Mouse (Mus musculus): Measurements from ENCODE around the gene Zmym3.
"Not testable (repeated sequence)": the region's sequence is repeated elsewhere in the genome, so short reads cannot be mapped to it uniquely, and the experiment has no call there.

The Zmym3 gene

GRCm38 (mm10) chrX:101376190-101376968 is 44.3 kb downstream of the Zmym3 start, which contains the start of gene Gjb1:
Gene Gjb1, plus strand, starts transcription at chrX:101376378.
- no peak for DNase-seq (ENCODE audit: low read depth)

DNA sequence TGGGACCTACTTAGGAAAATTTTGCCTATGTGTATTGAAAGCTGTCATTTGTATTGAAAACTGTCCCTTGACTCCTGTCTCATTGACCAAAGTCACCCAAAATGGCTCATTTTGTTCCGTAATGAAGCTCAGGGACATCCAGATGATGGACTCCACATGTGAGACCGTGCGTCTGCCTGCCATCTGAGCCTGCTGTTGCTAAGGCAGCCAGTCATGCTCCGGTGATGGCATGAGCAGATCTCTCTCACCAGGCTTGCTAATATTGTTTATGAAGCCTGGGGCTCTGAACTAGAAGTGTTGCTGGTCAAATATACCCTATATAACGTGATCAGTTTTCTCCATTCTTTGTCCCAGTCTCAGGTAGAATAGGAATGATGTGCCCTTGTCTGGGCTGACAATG is 47.7 kb downstream of the Zmym3 start:
- DNase-seq (ENCODE audit: low read depth), result no peak

GRCm38 (mm10) chrX:101370573-101370972 is 50.1 kb downstream of the Zmym3 start:
- no peak for DNase-seq (ENCODE audit: low read depth)

GRCm38 (mm10) chrX:101369001-101369400 is 51.6 kb downstream of the Zmym3 start:
- DNase-seq (ENCODE audit: low read depth), result no peak

GRCm38 (mm10) chrX:101358902-101359301 is 61.7 kb downstream of the Zmym3 start:
- not testable (repeated sequence) for DNase-seq (ENCODE audit: low read depth)
